Mouse (Mus musculus): ENCODE data around the gene Leng9. TPM values are rescaled to one million over a fixed set of nuclear protein-coding genes. Genes with fewer than 3 reads are reported as not detected.
A peak's percentile ranks its signal among the peaks of the same experiment; 100 is the strongest.

Leng9 gene
- polyA plus RNA-seq, 1 experiment from 2014 or later: 3.4 TPM

DNA sequence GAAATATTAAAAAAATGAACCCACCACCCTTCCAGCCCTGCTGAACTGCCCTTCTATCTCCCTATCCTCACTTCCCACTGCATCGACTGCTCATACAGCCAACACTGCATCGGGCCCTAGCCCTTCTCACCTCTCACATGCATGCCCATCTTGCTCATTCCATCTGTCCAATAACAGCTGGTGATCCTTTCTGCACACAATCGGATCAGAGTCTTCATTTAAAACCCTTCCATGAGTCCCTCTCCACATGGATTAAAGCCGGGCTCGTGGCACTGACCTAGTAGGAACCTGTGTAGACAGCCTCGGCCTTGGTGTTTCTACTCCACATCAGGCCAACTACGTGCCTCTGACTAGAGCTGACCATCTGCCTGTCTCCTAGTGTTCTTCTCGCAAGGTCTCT is 18.2 kb downstream of the Leng9 start:
- no peak overlapping the region; the same call in 1 of the 2 replicates for H3K9ac ChIP-seq (replicated peaks; ENCODE audit: low read length)
- H3K9me3 ChIP-seq (ENCODE audit: control insufficient read depth, low read length): no peaks in the 10 kb centered on the region
- WGBS: 86% methylated on average over 8 of the region's 8 CpGs
- no peak overlapping the region for H3K4me2 ChIP-seq (ENCODE audit: low read length)
- H3K4me1 ChIP-seq (ENCODE audit: control insufficient read depth, insufficient read depth, low read length): no peaks in the 10 kb centered on the region; the same call in 1 of the 2 replicates
- no peaks in the 10 kb centered on the region for H3K27me3 ChIP-seq (ENCODE audit: control insufficient read depth, insufficient read depth, low read length)
- H3K36me3 ChIP-seq (ENCODE audit: control insufficient read depth, insufficient read depth, low read length): peaks cover 29% of the 10 kb centered on the region; the same call in 1 of the 2 replicates
- H3K4me3 ChIP-seq (replicated peaks; ENCODE audit: low read depth, low read length): no peak overlapping the region
- ATAC-seq (ENCODE audit: low FRiP score, low TSS enrichment) (no peak), DNase-seq (no peak)
- H3K27ac ChIP-seq (replicated peaks; ENCODE audit: low read depth, low read length): peak overlapping the region; percentile 58

DNA sequence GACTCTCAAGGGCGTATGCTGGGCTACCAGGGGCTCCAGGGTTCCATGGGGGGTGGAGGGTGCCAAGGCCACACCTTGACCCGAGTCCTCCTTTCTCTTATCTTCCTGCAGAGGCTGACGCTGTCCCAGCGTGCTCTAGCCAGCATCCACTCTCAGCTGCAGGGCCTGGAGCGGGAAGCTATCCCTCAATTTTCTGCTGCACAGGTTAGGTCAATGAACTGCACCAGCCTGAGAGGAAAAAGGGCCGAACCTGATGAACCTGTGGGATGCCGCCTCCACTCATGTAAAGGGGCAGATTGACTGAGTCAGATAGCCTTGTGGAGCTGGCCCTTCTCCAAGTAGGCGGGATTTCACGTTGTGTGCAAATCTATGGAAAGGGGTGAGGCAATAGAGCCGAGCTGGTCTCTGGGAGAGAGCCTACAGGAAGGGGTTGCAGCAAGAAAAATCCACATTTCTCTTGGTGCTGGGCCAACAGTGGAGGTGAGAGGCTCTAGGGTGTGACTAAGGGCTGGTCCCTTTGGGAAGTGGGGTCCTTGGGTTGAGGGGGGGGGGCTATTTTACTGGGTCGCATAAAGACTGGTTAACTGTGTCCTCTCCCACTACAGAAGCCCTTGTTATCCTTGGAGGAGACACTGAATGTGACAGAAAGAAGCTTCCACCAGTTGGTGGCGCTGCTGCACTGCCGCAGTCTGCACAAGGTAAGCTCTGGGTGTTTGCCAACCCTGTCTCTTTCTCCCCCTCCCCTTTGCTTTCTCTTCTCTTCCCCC is 19.3 kb downstream of the Leng9 start:
- H3K9me3 ChIP-seq (ENCODE audit: control insufficient read depth, low read length): no peaks in the 10 kb centered on the region
- no peak overlapping the region for H3K4me2 ChIP-seq (ENCODE audit: low read length)
- H3K4me3 ChIP-seq (replicated peaks; ENCODE audit: low read depth, low read length): no peak overlapping the region
- ATAC-seq (ENCODE audit: low FRiP score, low TSS enrichment) (peak; percentile 69), DNase-seq (peak; percentile 94)
- WGBS: 42% methylated on average over 13 of the region's 13 CpGs
- no peaks in the 10 kb centered on the region for H3K27me3 ChIP-seq (ENCODE audit: control insufficient read depth, insufficient read depth, low read length)
- 0 out of 2 replicates have a peak overlapping the region, but pooled peaks have one; percentile 6 for H3K9ac ChIP-seq (replicated peaks; ENCODE audit: low read length)
- H3K27ac ChIP-seq (replicated peaks; ENCODE audit: low read depth, low read length): peak overlapping the region; percentile 58
- H3K36me3 ChIP-seq (ENCODE audit: control insufficient read depth, insufficient read depth, low read length): peaks cover 35% of the 10 kb centered on the region; the same call in 1 of the 2 replicates
- no peaks in the 10 kb centered on the region for H3K4me1 ChIP-seq (ENCODE audit: control insufficient read depth, insufficient read depth, low read length)

DNA sequence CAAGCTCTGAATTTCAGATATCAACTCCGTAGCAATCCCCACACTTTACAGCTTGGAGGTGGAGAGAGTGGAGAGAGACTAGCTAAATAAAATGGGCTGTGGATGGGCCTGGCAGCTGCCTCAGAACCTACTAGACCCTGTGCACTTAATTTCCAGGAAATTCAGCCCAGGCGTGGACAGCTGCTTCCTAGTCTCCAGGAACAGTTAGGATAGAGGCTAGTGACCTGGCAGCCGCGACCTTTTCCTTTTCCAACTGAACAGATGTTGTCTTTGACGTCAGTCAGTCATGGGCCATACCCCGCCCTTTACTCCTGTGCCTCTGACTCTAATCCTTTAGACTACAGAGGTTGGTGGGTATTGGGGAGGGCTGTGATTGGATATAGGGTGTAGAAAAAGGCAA is 21.3 kb downstream of the Leng9 start:
- H3K27ac ChIP-seq (replicated peaks; ENCODE audit: low read depth, low read length): peak overlapping the region; percentile 32; the same call in 1 of the 2 replicates
- 69% methylated on average over 6 of the region's 6 CpGs for WGBS
- ATAC-seq (ENCODE audit: low FRiP score, low TSS enrichment) (no peak), DNase-seq (no peak)
- no peaks in the 10 kb centered on the region for H3K9me3 ChIP-seq (ENCODE audit: control insufficient read depth, low read length)
- H3K4me1 ChIP-seq (ENCODE audit: control insufficient read depth, insufficient read depth, low read length): peaks cover 13% of the 10 kb centered on the region
- H3K27me3 ChIP-seq (ENCODE audit: control insufficient read depth, insufficient read depth, low read length): no peaks in the 10 kb centered on the region
- no peak overlapping the region for H3K4me3 ChIP-seq (replicated peaks; ENCODE audit: low read depth, low read length)
- H3K36me3 ChIP-seq (ENCODE audit: control insufficient read depth, insufficient read depth, low read length): peaks cover 36% of the 10 kb centered on the region; the same call in 1 of the 2 replicates
- H3K9ac ChIP-seq (replicated peaks; ENCODE audit: low read length): no peak overlapping the region
- no peak overlapping the region for H3K4me2 ChIP-seq (ENCODE audit: low read length)

DNA sequence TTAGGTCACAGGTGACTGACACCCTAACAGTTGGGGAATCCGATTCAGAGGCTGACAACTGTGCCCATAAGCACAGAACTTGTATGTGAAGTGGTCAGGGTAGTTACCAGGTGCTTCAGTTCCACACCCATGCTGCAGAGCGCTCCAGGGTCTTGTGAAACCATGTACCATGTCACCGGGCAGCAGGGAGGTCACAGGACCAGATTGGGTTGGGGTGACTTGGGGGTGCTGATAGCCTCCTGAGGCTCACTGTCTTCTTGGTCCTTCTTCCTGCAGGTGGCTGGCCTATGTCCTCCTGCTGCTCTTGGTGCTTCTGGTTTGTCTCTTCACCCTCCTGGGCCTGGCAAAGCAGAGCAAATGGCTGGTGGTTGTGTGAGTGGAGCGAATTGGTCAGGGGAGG is 22.3 kb downstream of the Leng9 start:
- no peak overlapping the region for H3K4me3 ChIP-seq (replicated peaks; ENCODE audit: low read depth, low read length)
- no peak overlapping the region for H3K4me2 ChIP-seq (ENCODE audit: low read length)
- no peaks in the 10 kb centered on the region for H3K27me3 ChIP-seq (ENCODE audit: control insufficient read depth, insufficient read depth, low read length)
- no peak overlapping the region for H3K9ac ChIP-seq (replicated peaks; ENCODE audit: low read length)
- WGBS: 94% methylated on average over 4 of the region's 4 CpGs
- no peak for ATAC-seq (ENCODE audit: low FRiP score, low TSS enrichment)
- H3K4me1 ChIP-seq (ENCODE audit: control insufficient read depth, insufficient read depth, low read length): peaks cover 22% of the 10 kb centered on the region
- no peak for DNase-seq
- no peaks in the 10 kb centered on the region for H3K9me3 ChIP-seq (ENCODE audit: control insufficient read depth, low read length)
- H3K36me3 ChIP-seq (ENCODE audit: control insufficient read depth, insufficient read depth, low read length): peaks cover 29% of the 10 kb centered on the region; the same call in 1 of the 2 replicates
- H3K27ac ChIP-seq (replicated peaks; ENCODE audit: low read depth, low read length): no peak overlapping the region

- Histone ChIP-seq H3K36me3 (ENCODE audit: control insufficient read depth, insufficient read depth, low read length) (peaks cover 26% of the 10 kb centered on the region; the same call in 1 of the 2 replicates), H3K27ac (replicated peaks; ENCODE audit: low read depth, low read length) (no peak overlapping the region), H3K4me3 (replicated peaks; ENCODE audit: low read depth, low read length) (no peak overlapping the region), H3K27me3 (ENCODE audit: control insufficient read depth, insufficient read depth, low read length) (no peaks in the 10 kb centered on the region), H3K9me3 (ENCODE audit: control insufficient read depth, low read length) (no peaks in the 10 kb centered on the region), H3K9ac (replicated peaks; ENCODE audit: low read length) (no peak overlapping the region), H3K4me1 (ENCODE audit: control insufficient read depth, insufficient read depth, low read length) (peaks cover 26% of the 10 kb centered on the region), H3K4me2 (ENCODE audit: low read length) (no peak overlapping the region)
- WGBS: 90% methylated on average over 11 of the region's 11 CpGs
- ATAC-seq (ENCODE audit: low FRiP score, low TSS enrichment) (no peak), DNase-seq (no peak)
Measured at GRCm38 (mm10) chr7:4126992-4127785, 23.0 kb downstream of the Leng9 start.

GRCm38 (mm10) chr7:4125306-4125705 is 24.9 kb downstream of the Leng9 start:
- peak overlapping the region; percentile 40; the same call in 1 of the 2 replicates for H3K9ac ChIP-seq (replicated peaks; ENCODE audit: low read length)
- H3K9me3 ChIP-seq (ENCODE audit: control insufficient read depth, low read length): no peaks in the 10 kb centered on the region
- 22% methylated on average over 9 of the region's 9 CpGs for WGBS
- H3K4me2 ChIP-seq (ENCODE audit: low read length): peak overlapping the region; percentile 73
- peaks cover 40% of the 10 kb centered on the region for H3K4me1 ChIP-seq (ENCODE audit: control insufficient read depth, insufficient read depth, low read length)
- no peak for ATAC-seq (ENCODE audit: low FRiP score, low TSS enrichment)
- no peak for DNase-seq
- peak overlapping the region; percentile 77 for H3K27ac ChIP-seq (replicated peaks; ENCODE audit: low read depth, low read length)
- no peak overlapping the region for H3K4me3 ChIP-seq (replicated peaks; ENCODE audit: low read depth, low read length)
- H3K27me3 ChIP-seq (ENCODE audit: control insufficient read depth, insufficient read depth, low read length): no peaks in the 10 kb centered on the region
- H3K36me3 ChIP-seq (ENCODE audit: control insufficient read depth, insufficient read depth, low read length): peaks cover 26% of the 10 kb centered on the region; the same call in 1 of the 2 replicates

- H3K4me2 ChIP-seq (ENCODE audit: low read length): peak overlapping the region; percentile 73
- H3K4me1 ChIP-seq (ENCODE audit: control insufficient read depth, insufficient read depth, low read length): peaks cover 42% of the 10 kb centered on the region
- DNase-seq: no peak
- H3K4me3 ChIP-seq (replicated peaks; ENCODE audit: low read depth, low read length): peak overlapping the region; percentile 20
- peak overlapping the region; percentile 40; the same call in 1 of the 2 replicates for H3K9ac ChIP-seq (replicated peaks; ENCODE audit: low read length)
- H3K27ac ChIP-seq (replicated peaks; ENCODE audit: low read depth, low read length): peak overlapping the region; percentile 77
- H3K36me3 ChIP-seq (ENCODE audit: control insufficient read depth, insufficient read depth, low read length): peaks cover 26% of the 10 kb centered on the region; the same call in 1 of the 2 replicates
- H3K27me3 ChIP-seq (ENCODE audit: control insufficient read depth, insufficient read depth, low read length): no peaks in the 10 kb centered on the region
- 2% methylated on average over 5 of the region's 5 CpGs for WGBS
- H3K9me3 ChIP-seq (ENCODE audit: control insufficient read depth, low read length): no peaks in the 10 kb centered on the region
- ATAC-seq (ENCODE audit: low FRiP score, low TSS enrichment): peak; percentile 6
Measured at GRCm38 (mm10) chr7:4124856-4125255, 25.3 kb downstream of the Leng9 start.

DNA sequence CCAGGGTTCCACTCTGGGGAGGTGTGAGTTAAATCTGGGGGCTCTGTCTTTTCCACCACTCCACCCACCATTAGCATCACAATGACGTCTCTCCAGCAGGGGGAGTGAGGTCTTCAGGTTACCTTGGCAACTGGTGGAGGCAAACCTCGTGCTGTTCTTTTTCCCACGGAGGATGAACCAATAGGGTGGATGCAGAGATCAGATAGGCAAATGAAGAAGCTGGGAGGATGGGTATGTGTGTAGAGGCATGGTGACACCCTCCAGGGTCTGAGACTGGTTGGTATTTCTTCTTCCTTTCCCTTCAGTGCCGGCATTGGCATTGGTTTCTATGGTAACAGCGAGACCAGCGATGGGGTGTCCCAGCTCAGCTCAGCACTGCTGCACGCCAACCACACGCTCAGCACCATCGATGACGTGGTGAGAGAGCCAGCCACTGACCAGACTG is 25.8 kb downstream of the Leng9 start:
- Histone ChIP-seq H3K9me3 (ENCODE audit: control insufficient read depth, low read length) (no peaks in the 10 kb centered on the region), H3K27me3 (ENCODE audit: control insufficient read depth, insufficient read depth, low read length) (no peaks in the 10 kb centered on the region), H3K9ac (replicated peaks; ENCODE audit: low read length) (peak overlapping the region; percentile 40; the same call in 1 of the 2 replicates), H3K4me2 (ENCODE audit: low read length) (peak overlapping the region; percentile 73), H3K4me3 (replicated peaks; ENCODE audit: low read depth, low read length) (peak overlapping the region; percentile 20), H3K27ac (replicated peaks; ENCODE audit: low read depth, low read length) (peak overlapping the region; percentile 77), H3K4me1 (ENCODE audit: control insufficient read depth, insufficient read depth, low read length) (peaks cover 42% of the 10 kb centered on the region), H3K36me3 (ENCODE audit: control insufficient read depth, insufficient read depth, low read length) (peaks cover 26% of the 10 kb centered on the region; the same call in 1 of the 2 replicates)
- under 1% methylated on average over 10 of the region's 10 CpGs for WGBS
- DNase-seq (peak; percentile 96), ATAC-seq (ENCODE audit: low FRiP score, low TSS enrichment) (peak; percentile 85)
